Mouse (Mus musculus) embryonic facial prominence, embryonic 11.5 days (tissue): ENCODE data around the gene Ivd. TPM values are rescaled to one million over a fixed set of nuclear protein-coding genes. Genes with fewer than 3 reads are reported as not detected.

Experiments used
- ATAC-seq: fragments of 200-750 bp; cut with Nextera tagmentation; replicated peaks from 2 replicates; pipeline ENCODE4 v1.8.0; 2017; ENCODE audit warnings: low read depth; ENCODE audit not compliant: insufficient number of reproducible peaks, low FRiP score, low TSS enrichment
- DNase-seq: peaks from one replicate; pipeline ENCODE4 v3.0.0-alpha.2; 2015; ENCODE audit warnings: low spot score
- H3K27ac ChIP-seq: fragments of 300-500 bp; sonication (generic); replicated peaks from 2 replicates; pipeline ENCODE4 v1.5.1; 2014; ENCODE audit warnings: mild to moderate bottlenecking, low read depth, low read length, control low read depth
- H3K27me3 ChIP-seq: fragments of 300-500 bp; sonication (generic); 2 replicates; pipeline ENCODE4 v1.6.1; 2014; ENCODE audit warnings: mild to moderate bottlenecking, low read length, moderate library complexity, mixed read lengths; ENCODE audit not compliant: control insufficient read depth, insufficient read depth
- H3K36me3 ChIP-seq: fragments of 300-500 bp; sonication (generic); replicated peaks from 2 replicates; pipeline ENCODE4 v1.6.1; 2014; ENCODE audit warnings: low read depth, mild to moderate bottlenecking, low read length, moderate library complexity, mixed read lengths; ENCODE audit not compliant: control insufficient read depth, insufficient read depth
- H3K4me1 ChIP-seq: fragments of 300-500 bp; sonication (generic); 2 replicates; pipeline ENCODE4 v1.6.1; 2014; ENCODE audit warnings: low read length, mixed read lengths; ENCODE audit not compliant: control insufficient read depth, insufficient read depth
- H3K4me2 ChIP-seq: fragments of 300-500 bp; sonication (generic); 2 replicates; pipeline ENCODE4 v1.6.1; 2014; ENCODE audit warnings: low read depth, mild to moderate bottlenecking, control low read depth, low read length, moderate library complexity
- H3K4me3 ChIP-seq: fragments of 300-500 bp; sonication (generic); 2 replicates; pipeline ENCODE4 v1.5.1; 2014; ENCODE audit warnings: low read depth, low read length, control low read depth
- H3K9ac ChIP-seq: fragments of 300-500 bp; sonication (generic); replicated peaks from 2 replicates; pipeline ENCODE4 v1.6.1; 2014; ENCODE audit warnings: mild to moderate bottlenecking, control low read depth, low read length
- H3K9me3 ChIP-seq: fragments of 300-500 bp; sonication (generic); replicated peaks from 2 replicates; pipeline ENCODE4 v1.6.1; 2016; ENCODE audit warnings: mild to moderate bottlenecking, low read length, inconsistent platforms, mixed read lengths; ENCODE audit not compliant: control insufficient read depth
- WGBS: fragments of 180-500 bp; shearing (Covaris S2); extraction: QIAGEN DNeasy Blood & Tissue Kit; methylation state at CpG from one replicate; pipeline ENCODE4 v1.1.7; 2014; 5-methylcytosine and 5-hydroxymethylcytosine counted together
- polyA plus RNA-seq: library from polyadenylated mRNA; unstranded; fragments of >200 nt; fragmentation: Nextera tagmentation; extraction: Ambion mirVana; gene quantifications from 2 replicates; pipeline ENCODE4 v1.2.1, GENCODE M21; 2014

The Ivd gene
- polyA plus RNA-seq, 1 experiment from 2014 or later = 53.7 TPM

DNA sequence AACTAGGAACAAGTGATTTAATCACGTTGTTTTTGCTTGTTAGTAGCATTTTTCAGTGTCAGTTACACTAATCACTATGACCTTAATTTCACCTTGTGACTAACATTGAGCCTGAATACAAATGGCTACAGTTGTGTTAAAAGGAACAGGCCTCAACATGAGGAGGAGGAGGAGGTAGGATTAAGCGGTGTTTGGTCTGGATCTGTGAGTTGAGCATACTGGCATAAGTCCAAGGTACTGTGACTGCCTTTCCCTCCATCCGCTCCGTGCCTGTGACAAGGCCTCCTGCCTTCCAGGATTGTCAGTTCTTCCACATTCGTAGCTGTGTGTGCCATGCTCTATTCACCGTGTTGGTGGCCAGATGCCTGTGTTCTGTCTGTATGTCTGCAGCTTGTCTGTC, 26.6 kb upstream of the Ivd start:
- H3K9me3 ChIP-seq = no peaks in the 10 kb centered on the region
- no peak overlapping the region for H3K4me3 ChIP-seq
- ATAC-seq (no peak), DNase-seq (no peak)
- H3K27me3 ChIP-seq = no peaks in the 10 kb centered on the region
- peaks cover 2% of the 10 kb centered on the region for H3K36me3 ChIP-seq
- WGBS = 89% methylated on average over 6 of the region's 6 CpGs
- H3K9ac ChIP-seq = no peak overlapping the region
- no peak overlapping the region for H3K27ac ChIP-seq
- H3K4me1 ChIP-seq = no peaks in the 10 kb centered on the region
- H3K4me2 ChIP-seq = no peak overlapping the region

- DNase-seq (no peak), ATAC-seq (no peak)
- no peaks in the 10 kb centered on the region; the same call in none of the 2 replicates for H3K36me3 ChIP-seq
- H3K4me2 ChIP-seq = no peak overlapping the region
- no peak overlapping the region for H3K4me3 ChIP-seq
- H3K27me3 ChIP-seq = no peaks in the 10 kb centered on the region
- no peaks in the 10 kb centered on the region for H3K4me1 ChIP-seq
- no peaks in the 10 kb centered on the region for H3K9me3 ChIP-seq
- H3K9ac ChIP-seq = no peak overlapping the region
- 42% methylated on average over 5 of the region's 5 CpGs for WGBS
- H3K27ac ChIP-seq = no peak overlapping the region
Measured at GRCm38 (mm10) chr2:118838330-118838729, 23.4 kb upstream of the Ivd start.

DNA sequence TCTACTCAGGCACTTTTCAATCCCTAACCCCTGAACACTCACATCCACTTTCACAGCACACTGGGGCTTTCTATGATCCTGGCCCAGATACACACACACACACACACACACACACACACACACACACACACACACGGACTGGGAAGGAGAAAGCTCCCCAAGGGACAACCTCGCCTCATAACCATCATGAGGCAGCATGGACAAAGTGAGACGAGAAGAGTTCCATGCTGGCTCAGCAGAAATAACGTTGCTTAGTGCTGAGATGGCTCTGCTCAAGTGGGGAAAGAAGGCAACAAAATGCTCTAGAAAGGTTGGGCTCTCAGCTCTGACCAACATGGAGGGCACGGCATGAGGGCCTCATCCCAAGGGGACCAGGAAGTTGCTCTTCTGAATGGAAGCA, 20.6 kb upstream of the Ivd start:
- H3K9me3 ChIP-seq = no peaks in the 10 kb centered on the region
- no peak overlapping the region for H3K27ac ChIP-seq
- no peaks in the 10 kb centered on the region for H3K4me1 ChIP-seq
- DNase-seq (no peak), ATAC-seq (no peak)
- H3K4me3 ChIP-seq = no peak overlapping the region
- WGBS = 69% methylated on average over 5 of the region's 5 CpGs
- no peak overlapping the region for H3K4me2 ChIP-seq
- H3K27me3 ChIP-seq = no peaks in the 10 kb centered on the region
- H3K36me3 ChIP-seq = no peaks in the 10 kb centered on the region; the same call in 1 of the 2 replicates
- no peak overlapping the region for H3K9ac ChIP-seq

DNA sequence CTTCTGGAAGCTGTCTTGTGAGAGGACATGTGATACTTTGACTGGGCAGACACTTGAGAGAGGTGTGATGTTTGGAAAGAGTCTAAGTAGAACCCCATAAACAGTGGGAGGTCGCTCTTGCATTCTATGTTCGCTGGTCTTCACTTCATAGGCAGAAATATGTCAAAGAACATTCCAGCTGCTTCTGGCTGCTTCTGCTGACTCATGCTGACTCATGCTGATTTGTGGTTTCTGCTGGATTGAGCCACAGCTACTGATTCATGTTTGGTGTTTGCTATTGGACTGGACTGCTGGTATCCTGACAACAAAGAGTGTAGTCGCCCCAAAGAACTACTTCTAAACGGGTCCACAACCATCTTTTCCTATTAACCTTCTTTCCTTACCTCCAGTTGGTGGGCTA, 20.0 kb upstream of the Ivd start:
- no peak overlapping the region for H3K4me3 ChIP-seq
- no peak overlapping the region for H3K4me2 ChIP-seq
- no peak for DNase-seq
- H3K36me3 ChIP-seq = no peaks in the 10 kb centered on the region; the same call in 1 of the 2 replicates
- no peak overlapping the region for H3K27ac ChIP-seq
- no peaks in the 10 kb centered on the region for H3K4me1 ChIP-seq
- H3K9ac ChIP-seq = no peak overlapping the region
- ATAC-seq = no peak
- 82% methylated on average over 4 of the region's 4 CpGs for WGBS
- no peaks in the 10 kb centered on the region for H3K27me3 ChIP-seq
- H3K9me3 ChIP-seq = no peaks in the 10 kb centered on the region

GRCm38 (mm10) chr2:118844427-118844826, 17.3 kb upstream of the Ivd start:
- no peak overlapping the region for H3K4me3 ChIP-seq

DNA sequence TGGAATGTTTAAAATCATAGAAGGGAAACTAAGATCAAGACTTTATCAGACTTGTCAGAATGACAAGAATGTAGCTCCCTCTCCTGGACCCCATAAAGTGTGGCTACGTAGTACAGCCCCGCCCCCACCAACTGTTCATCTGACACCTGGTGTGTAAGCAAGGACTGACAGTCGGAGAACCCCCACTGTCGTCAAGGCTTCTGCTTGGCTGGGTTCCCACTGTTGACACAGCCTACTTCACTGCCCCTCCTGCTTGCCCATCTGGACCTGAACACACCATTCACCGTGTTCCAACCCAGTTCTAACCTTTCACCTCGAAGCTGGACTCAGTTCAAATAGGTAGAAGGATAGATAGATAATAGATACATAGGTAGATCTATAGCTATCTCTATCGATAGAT, 15.5 kb upstream of the Ivd start:
- DNase-seq (no peak), ATAC-seq (no peak)
- H3K9ac ChIP-seq = no peak overlapping the region
- H3K9me3 ChIP-seq = no peaks in the 10 kb centered on the region
- no peaks in the 10 kb centered on the region for H3K27me3 ChIP-seq
- WGBS = 63% methylated on average over 7 of the region's 7 CpGs
- H3K36me3 ChIP-seq = no peaks in the 10 kb centered on the region
- H3K4me1 ChIP-seq = no peaks in the 10 kb centered on the region
- no peak overlapping the region for H3K27ac ChIP-seq
- H3K4me3 ChIP-seq = no peak overlapping the region
- no peak overlapping the region for H3K4me2 ChIP-seq

More at GRCm38 (mm10) chr2:118844427-118844826, 17.3 kb upstream of the Ivd start:
- Histone ChIP-seq H3K27me3 (no peaks in the 10 kb centered on the region), H3K9ac (no peak overlapping the region), H3K27ac (no peak overlapping the region), H3K4me1 (no peaks in the 10 kb centered on the region), H3K4me2 (no peak overlapping the region), H3K36me3 (no peaks in the 10 kb centered on the region), H3K9me3 (no peaks in the 10 kb centered on the region)
- 79% methylated on average over 3 of the region's 3 CpGs for WGBS
- no peak for DNase-seq
- no peak for ATAC-seq

DNA sequence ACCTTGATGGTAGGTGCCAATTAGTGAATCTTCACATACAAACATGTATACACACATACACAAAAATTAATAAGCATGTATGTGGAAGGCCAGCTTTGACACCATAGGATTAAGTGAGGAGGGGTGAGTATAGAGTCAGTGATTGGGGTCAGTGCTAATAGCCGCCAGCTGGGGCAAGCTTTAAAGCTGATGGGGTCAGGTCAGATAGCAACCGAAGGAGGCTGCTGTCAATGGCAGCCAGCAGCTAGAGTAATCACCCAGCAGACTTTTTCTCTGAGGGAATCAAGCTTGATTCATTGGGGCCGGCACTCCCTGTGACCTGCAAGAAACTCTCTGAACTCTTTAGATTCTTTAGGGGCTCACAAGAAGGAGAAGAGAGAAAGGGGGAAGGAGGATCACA, 10.0 kb upstream of the Ivd start:
- Histone ChIP-seq H3K9ac (no peak overlapping the region), H3K9me3 (no peaks in the 10 kb centered on the region), H3K27me3 (no peaks in the 10 kb centered on the region), H3K4me3 (no peak overlapping the region), H3K36me3 (no peaks in the 10 kb centered on the region), H3K4me2 (no peak overlapping the region), H3K4me1 (no peaks in the 10 kb centered on the region), H3K27ac (no peak overlapping the region)
- ATAC-seq (no peak), DNase-seq (no peak)
- WGBS = 20% methylated on average over 3 of the region's 3 CpGs

DNA sequence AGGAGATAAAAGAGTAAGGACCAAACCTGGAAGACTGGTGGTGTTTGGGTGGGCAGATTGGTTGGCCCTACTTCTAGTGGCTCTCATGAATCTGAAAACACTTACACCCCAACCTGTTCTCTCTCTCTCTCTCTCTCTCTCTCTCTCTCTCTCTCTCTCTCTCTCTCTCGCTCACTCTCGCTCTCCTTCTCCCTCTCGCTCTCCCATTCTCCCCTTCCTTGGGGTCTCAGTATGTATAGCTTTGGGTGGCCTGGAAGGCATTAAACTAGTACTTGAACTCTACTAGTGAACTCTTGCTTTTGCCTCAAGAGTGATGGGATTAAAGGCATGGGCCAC, 554 bp downstream of the Ivd start:
- H3K4me3 ChIP-seq = peak overlapping the region; percentile 67
- no peak overlapping the region for H3K27ac ChIP-seq
- no peaks in the 10 kb centered on the region for H3K27me3 ChIP-seq
- ATAC-seq = no peak
- no peaks in the 10 kb centered on the region for H3K36me3 ChIP-seq
- H3K9ac ChIP-seq = peak overlapping the region; percentile 78
- WGBS = 18% methylated on average over 3 of the region's 3 CpGs
- peak overlapping the region; percentile 62 for H3K4me2 ChIP-seq
- no peaks in the 10 kb centered on the region for H3K4me1 ChIP-seq
- DNase-seq = no peak
- no peaks in the 10 kb centered on the region for H3K9me3 ChIP-seq
